Mouse (Mus musculus): ENCODE measurements around the gene Mfsd14a. TPM values are rescaled to one million over a fixed set of nuclear protein-coding genes. Genes with fewer than 3 reads are reported as not detected.

The Mfsd14a gene
- total and polyA plus RNA-seq, 2 experiments, result 14.3 to 34.4 TPM

GRCm38 (mm10) chr3:116650698-116651097 is 11.8 kb downstream of the Mfsd14a start:
- H3K36me3 ChIP-seq (ENCODE audit: control insufficient read depth, insufficient read depth, low read length), result peaks cover 28% of the 10 kb centered on the region
- no peaks in the 10 kb centered on the region; the same call in 1 of the 2 replicates for H3K4me1 ChIP-seq (ENCODE audit: control insufficient read depth, insufficient read depth, low read length)
- no peak overlapping the region for H3K4me3 ChIP-seq (ENCODE audit: insufficient read depth, low read depth, low read length)
- DNase-seq (ENCODE audit: extremely low read depth, low read depth, low spot score), result no peak
- TF ChIP-seq CTCF (IDR thresholded peaks at IDR 0.05; ENCODE audit: low read depth, low read length), result no peak
- no peak for TF ChIP-seq POLR2A (IDR thresholded peaks at IDR 0.05; ENCODE audit: extremely low read depth, insufficient read depth, low read length)
- H3K27ac ChIP-seq (replicated peaks; ENCODE audit: insufficient read depth, low read depth, low read length), result no peak overlapping the region
- no peak overlapping the region for H3K9ac ChIP-seq (ENCODE audit: low read depth, low read length)
- 96% methylated on average over 9 of the region's 9 CpGs for WGBS
- no peaks in the 10 kb centered on the region for H3K27me3 ChIP-seq (ENCODE audit: control insufficient read depth, insufficient read depth, low read length)
- peaks cover 19% of the 10 kb centered on the region for H3K79me2 ChIP-seq (ENCODE audit: control insufficient read depth, insufficient read depth, low read length)

- H3K27ac ChIP-seq (replicated peaks; ENCODE audit: insufficient read depth, low read depth, low read length), result no peak overlapping the region
- WGBS, result 87% methylated on average over 7 of the region's 7 CpGs
- no peak overlapping the region for H3K9ac ChIP-seq (ENCODE audit: low read depth, low read length)
- H3K79me2 ChIP-seq (ENCODE audit: control insufficient read depth, insufficient read depth, low read length), result peaks cover 15% of the 10 kb centered on the region
- H3K4me3 ChIP-seq (ENCODE audit: insufficient read depth, low read depth, low read length), result no peak overlapping the region
- H3K27me3 ChIP-seq (ENCODE audit: control insufficient read depth, insufficient read depth, low read length), result no peaks in the 10 kb centered on the region
- no peak for DNase-seq (ENCODE audit: extremely low read depth, low read depth, low spot score)
- no peak for TF ChIP-seq CTCF (IDR thresholded peaks at IDR 0.05; ENCODE audit: low read depth, low read length)
- TF ChIP-seq POLR2A (IDR thresholded peaks at IDR 0.05; ENCODE audit: extremely low read depth, insufficient read depth, low read length), result no peak
- H3K36me3 ChIP-seq (ENCODE audit: control insufficient read depth, insufficient read depth, low read length), result peaks cover 38% of the 10 kb centered on the region
- no peaks in the 10 kb centered on the region; the same call in 1 of the 2 replicates for H3K4me1 ChIP-seq (ENCODE audit: control insufficient read depth, insufficient read depth, low read length)
Observed at GRCm38 (mm10) chr3:116648805-116649204, 13.7 kb downstream of the Mfsd14a start.

GRCm38 (mm10) chr3:116646387-116646786 is 16.1 kb downstream of the Mfsd14a start:
- DNase-seq (ENCODE audit: extremely low read depth, low read depth, low spot score), result no peak
- Histone ChIP-seq H3K79me2 (ENCODE audit: control insufficient read depth, insufficient read depth, low read length) (peaks cover 3% of the 10 kb centered on the region; the same call in 1 of the 2 replicates), H3K27me3 (ENCODE audit: control insufficient read depth, insufficient read depth, low read length) (no peaks in the 10 kb centered on the region), H3K9ac (ENCODE audit: low read depth, low read length) (no peak overlapping the region), H3K4me3 (ENCODE audit: insufficient read depth, low read depth, low read length) (no peak overlapping the region), H3K27ac (replicated peaks; ENCODE audit: insufficient read depth, low read depth, low read length) (no peak overlapping the region), H3K4me1 (ENCODE audit: control insufficient read depth, insufficient read depth, low read length) (no peaks in the 10 kb centered on the region), H3K36me3 (ENCODE audit: control insufficient read depth, insufficient read depth, low read length) (peaks cover 54% of the 10 kb centered on the region)
- TF ChIP-seq POLR2A (IDR thresholded peaks at IDR 0.05; ENCODE audit: extremely low read depth, insufficient read depth, low read length) (no peak), CTCF (IDR thresholded peaks at IDR 0.05; ENCODE audit: low read depth, low read length) (no peak)
- WGBS, result 93% methylated on average over 1 of the region's 1 CpGs

- DNase-seq (ENCODE audit: extremely low read depth, low read depth, low spot score), result no peak
- H3K9ac ChIP-seq (ENCODE audit: low read depth, low read length), result no peak overlapping the region
- no peak for TF ChIP-seq CTCF (IDR thresholded peaks at IDR 0.05; ENCODE audit: low read depth, low read length)
- TF ChIP-seq POLR2A (IDR thresholded peaks at IDR 0.05; ENCODE audit: extremely low read depth, insufficient read depth, low read length), result no peak
- no peaks in the 10 kb centered on the region for H3K27me3 ChIP-seq (ENCODE audit: control insufficient read depth, insufficient read depth, low read length)
- WGBS, result 90% methylated on average over 2 of the region's 2 CpGs
- no peaks in the 10 kb centered on the region for H3K4me1 ChIP-seq (ENCODE audit: control insufficient read depth, insufficient read depth, low read length)
- H3K36me3 ChIP-seq (ENCODE audit: control insufficient read depth, insufficient read depth, low read length), result peaks cover 68% of the 10 kb centered on the region
- no peaks in the 10 kb centered on the region for H3K79me2 ChIP-seq (ENCODE audit: control insufficient read depth, insufficient read depth, low read length)
- no peak overlapping the region for H3K4me3 ChIP-seq (ENCODE audit: insufficient read depth, low read depth, low read length)
- no peak overlapping the region for H3K27ac ChIP-seq (replicated peaks; ENCODE audit: insufficient read depth, low read depth, low read length)
Observed at GRCm38 (mm10) chr3:116642373-116642772, 20.1 kb downstream of the Mfsd14a start.

DNA sequence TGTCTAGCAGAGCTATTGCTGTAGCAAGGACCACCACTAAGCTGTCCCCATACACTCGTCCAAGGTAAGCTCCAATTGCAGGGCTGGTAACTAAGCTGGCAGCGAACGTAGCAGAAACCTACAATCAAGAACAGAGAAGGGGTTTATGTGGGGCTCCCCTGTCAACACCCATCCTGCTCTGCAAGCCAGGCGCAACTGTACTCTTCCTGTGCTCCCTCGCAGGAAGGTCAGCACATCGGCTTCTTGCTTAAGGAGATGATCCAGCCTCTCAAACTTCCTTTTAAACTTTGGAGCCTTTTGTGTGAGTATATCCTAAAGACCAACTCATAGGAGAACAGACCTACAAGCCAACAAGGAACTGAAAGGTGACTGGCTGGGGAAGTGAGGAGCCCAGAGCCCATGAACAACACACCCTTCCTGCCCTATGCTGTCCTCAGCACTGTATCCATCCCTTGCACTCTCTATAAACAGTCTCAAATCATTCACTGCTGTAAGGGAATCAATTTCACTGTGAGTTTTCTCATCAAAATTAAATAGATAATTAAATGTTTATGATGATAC is 20.6 kb downstream of the Mfsd14a start:
- H3K27ac ChIP-seq (replicated peaks; ENCODE audit: insufficient read depth, low read depth, low read length), result no peak overlapping the region; the same call in 1 of the 2 replicates
- H3K27me3 ChIP-seq (ENCODE audit: control insufficient read depth, insufficient read depth, low read length), result no peaks in the 10 kb centered on the region
- no peak overlapping the region for H3K9ac ChIP-seq (ENCODE audit: low read depth, low read length)
- TF ChIP-seq CTCF (IDR thresholded peaks at IDR 0.05; ENCODE audit: low read depth, low read length) (no peak), POLR2A (IDR thresholded peaks at IDR 0.05; ENCODE audit: extremely low read depth, insufficient read depth, low read length) (no peak)
- H3K79me2 ChIP-seq (ENCODE audit: control insufficient read depth, insufficient read depth, low read length), result no peaks in the 10 kb centered on the region
- 79% methylated on average over 6 of the region's 6 CpGs for WGBS
- no peak for DNase-seq (ENCODE audit: extremely low read depth, low read depth, low spot score)
- no peaks in the 10 kb centered on the region for H3K4me1 ChIP-seq (ENCODE audit: control insufficient read depth, insufficient read depth, low read length)
- H3K36me3 ChIP-seq (ENCODE audit: control insufficient read depth, insufficient read depth, low read length), result peaks cover 68% of the 10 kb centered on the region
- H3K4me3 ChIP-seq (ENCODE audit: insufficient read depth, low read depth, low read length), result no peak overlapping the region

- TF ChIP-seq POLR2A (IDR thresholded peaks at IDR 0.05; ENCODE audit: extremely low read depth, insufficient read depth, low read length), result no peak
- no peak for TF ChIP-seq CTCF (IDR thresholded peaks at IDR 0.05; ENCODE audit: low read depth, low read length)
- Histone ChIP-seq H3K79me2 (ENCODE audit: control insufficient read depth, insufficient read depth, low read length) (no peaks in the 10 kb centered on the region), H3K27me3 (ENCODE audit: control insufficient read depth, insufficient read depth, low read length) (no peaks in the 10 kb centered on the region), H3K9ac (ENCODE audit: low read depth, low read length) (no peak overlapping the region), H3K27ac (replicated peaks; ENCODE audit: insufficient read depth, low read depth, low read length) (no peak overlapping the region), H3K4me3 (ENCODE audit: insufficient read depth, low read depth, low read length) (no peak overlapping the region), H3K4me1 (ENCODE audit: control insufficient read depth, insufficient read depth, low read length) (no peaks in the 10 kb centered on the region), H3K36me3 (ENCODE audit: control insufficient read depth, insufficient read depth, low read length) (peaks cover 62% of the 10 kb centered on the region)
- DNase-seq (ENCODE audit: extremely low read depth, low read depth, low spot score), result no peak
- 79% methylated on average over 1 of the region's 1 CpGs for WGBS
Observed at GRCm38 (mm10) chr3:116640024-116640423, 22.5 kb downstream of the Mfsd14a start.
